Comparison of ENCODE assay signal across 8 mouse cellular contexts in the genomic region with DNA sequence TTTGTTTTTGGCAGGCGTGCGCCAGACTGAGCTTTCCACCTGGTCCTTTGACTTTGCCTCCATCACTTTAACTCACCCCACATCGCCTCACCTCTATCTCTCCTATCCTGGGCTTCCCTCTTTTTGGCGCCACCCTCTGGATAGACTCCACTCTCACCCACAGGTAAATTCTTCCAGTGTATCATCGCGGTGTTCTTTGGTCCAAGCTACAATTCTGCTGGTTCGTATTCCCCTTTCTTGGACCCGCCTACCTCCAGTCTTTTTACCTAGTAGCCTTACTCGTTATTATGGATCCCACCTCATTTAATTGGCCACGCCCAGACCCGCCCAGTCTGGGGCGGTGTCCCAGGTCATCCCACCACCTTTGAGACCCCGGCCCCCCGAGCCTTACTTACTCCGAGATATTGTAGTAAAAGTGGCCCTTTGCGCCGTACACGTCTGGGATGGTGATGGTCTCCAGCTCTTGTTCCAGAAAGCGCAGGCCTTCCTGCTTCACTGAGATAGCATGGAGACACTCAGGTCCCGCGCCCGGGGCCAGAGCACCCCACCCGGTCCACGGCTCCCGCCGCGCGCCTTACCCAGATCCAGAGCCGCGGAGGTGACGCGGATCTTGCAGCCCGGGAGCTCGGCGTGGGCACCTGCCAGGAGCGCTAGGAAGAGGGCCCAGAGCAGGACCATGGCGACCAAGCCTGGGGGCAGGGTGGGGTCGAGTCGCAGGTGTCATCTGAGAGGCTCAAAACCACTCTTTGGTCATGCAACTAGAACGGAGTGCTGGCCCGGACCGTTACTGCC. TPM values are rescaled to one million over a fixed set of nuclear protein-coding genes. Genes with fewer than 3 reads are reported as not detected.
DNase-seq lines count a peak whose midpoint lies in the region; ATAC-seq lines count a peak whose summit lies in the region.

No protein-coding gene starts in this region.

- H3K4me3 ChIP-seq in forebrain, embryonic 15.5 days = peak overlapping the region; percentile 44
- H3K4me3 ChIP-seq in limb, embryonic 12.5 days (replicated peaks) = peak overlapping the region; percentile 53

- DNase-seq in gastrocnemius, postnatal 10 days = peak; percentile 23
- DNase-seq in gastrocnemius, adult 8-10 months (ENCODE audit: low spot score in 2 of 2) = no peak
- DNase-seq in MN1 (ENCODE audit: low spot score) = peak; percentile 37
- DNase-seq in naive thymus-derived CD4-positive, alpha-beta T cell, adult 2 months (ENCODE audit: low read depth) = peak; percentile 37
- DNase-seq in urinary bladder, postnatal 14 days (ENCODE audit: low spot score) = no peak
- no peak for DNase-seq in thymus, postnatal 25 days

- whole genome bisulfite sequencing in forebrain, embryonic 15.5 days = 2% methylated on average over 42 of the region's 42 CpGs
- 1% methylated on average over 42 of the region's 42 CpGs for WGBS in limb, embryonic 12.5 days

- peaks cover 37% of the 10 kb centered on the region for H3K27me3 ChIP-seq in forebrain, embryonic 15.5 days
- peaks cover 71% of the 10 kb centered on the region for H3K27me3 ChIP-seq in limb, embryonic 12.5 days

- H3K4me2 ChIP-seq in forebrain, embryonic 15.5 days (replicated peaks) = peak overlapping the region; percentile 90
- H3K4me2 ChIP-seq in limb, embryonic 12.5 days = peak overlapping the region; percentile 95

- H3K36me3 ChIP-seq in forebrain, embryonic 15.5 days = no peaks in the 10 kb centered on the region
- no peaks in the 10 kb centered on the region for H3K36me3 ChIP-seq in limb, embryonic 12.5 days

- peak overlapping the region; percentile 39 for H3K9ac ChIP-seq in forebrain, embryonic 15.5 days (replicated peaks)
- no peak overlapping the region; the same call in 1 of the 2 replicates for H3K9ac ChIP-seq in limb, embryonic 12.5 days (replicated peaks)

- ATAC-seq in forebrain, embryonic 15.5 days (replicated peaks) = peak; percentile 8; the same call in 1 of the 2 replicates
- peak; percentile 41; the same call in 1 of the 2 replicates for ATAC-seq in limb, embryonic 12.5 days (ENCODE audit: insufficient number of reproducible peaks, insufficient read depth, low FRiP score, low TSS enrichment, low read depth)

- H3K4me1 ChIP-seq in forebrain, embryonic 15.5 days = peaks cover 21% of the 10 kb centered on the region
- H3K4me1 ChIP-seq in limb, embryonic 12.5 days (replicated peaks) = peaks cover 24% of the 10 kb centered on the region

- no peak overlapping the region for H3K27ac ChIP-seq in forebrain, embryonic 15.5 days (replicated peaks)
- peak overlapping the region; percentile 53; the same call in 1 of the 2 replicates for H3K27ac ChIP-seq in limb, embryonic 12.5 days

- no peaks in the 10 kb centered on the region for H3K9me3 ChIP-seq in forebrain, embryonic 15.5 days
- H3K9me3 ChIP-seq in limb, embryonic 12.5 days = no peaks in the 10 kb centered on the region

RNA-seq across cellular contexts. Expression of a gene that starts 1.0 kb away (rescaled TPM):
- 10 to 100 TPM; 15.2 to 18.5 TPM for total RNA-seq in gastrocnemius, postnatal 10 days (2021)
- total RNA-seq in gastrocnemius, adult 8-10 months (2022) = 10 to 100 TPM in 2 of 4 experiments, 1 to 10 TPM in 2; 8.0 to 19.5 (median 11.9) TPM
- polyA plus RNA-seq in forebrain, embryonic 15.5 days (2015; fragmentation: Nextera tagmentation; extraction: Ambion mirVana) = 45.3 and 50.7 TPM in 2 replicates
- 32.6 and 37.0 TPM in 2 replicates for polyA plus RNA-seq in limb, embryonic 12.5 days (2016; fragmentation: Nextera tagmentation; extraction: Ambion mirVana)

RNA-seq across cellular contexts. Expression of a gene that starts 22.6 kb away (rescaled TPM):
- total RNA-seq in gastrocnemius, postnatal 10 days (2021) = 10 to 100 TPM; 31.2 to 34.3 TPM
- 10 to 100 TPM; 24.1 to 31.0 (median 27.2) TPM for total RNA-seq in gastrocnemius, adult 8-10 months (2022)
- polyA plus RNA-seq in forebrain, embryonic 15.5 days (2015; fragmentation: Nextera tagmentation; extraction: Ambion mirVana) = 94.8 and 101 TPM in 2 replicates
- polyA plus RNA-seq in limb, embryonic 12.5 days (2016; fragmentation: Nextera tagmentation; extraction: Ambion mirVana) = 82.6 and 97.6 TPM in 2 replicates

RNA-seq across cellular contexts. Expression of a gene that starts 23.2 kb away (rescaled TPM):
- total RNA-seq in gastrocnemius, postnatal 10 days (2021) = 10 to 100 TPM; 39.2 to 45.2 TPM
- 10 to 100 TPM; 39.0 to 44.4 (median 39.5) TPM for total RNA-seq in gastrocnemius, adult 8-10 months (2022)
- 5.6 and 6.5 TPM in 2 replicates for polyA plus RNA-seq in forebrain, embryonic 15.5 days (2015; fragmentation: Nextera tagmentation; extraction: Ambion mirVana)
- 6.3 and 6.8 TPM in 2 replicates for polyA plus RNA-seq in limb, embryonic 12.5 days (2016; fragmentation: Nextera tagmentation; extraction: Ambion mirVana)

RNA-seq across cellular contexts. Expression of a gene that starts 23.8 kb away (rescaled TPM):
- total RNA-seq in gastrocnemius, postnatal 10 days (2021) = 10 to 100 TPM; 53.3 to 75.2 TPM
- total RNA-seq in gastrocnemius, adult 8-10 months (2022) = 10 to 100 TPM; 51.1 to 55.7 (median 52.7) TPM
- 97.7 and 98.4 TPM in 2 replicates for polyA plus RNA-seq in forebrain, embryonic 15.5 days (2015; fragmentation: Nextera tagmentation; extraction: Ambion mirVana)
- 103 and 107 TPM in 2 replicates for polyA plus RNA-seq in limb, embryonic 12.5 days (2016; fragmentation: Nextera tagmentation; extraction: Ambion mirVana)

RNA-seq across cellular contexts. Expression of a gene that starts 28.2 kb away (rescaled TPM):
- total RNA-seq in gastrocnemius, postnatal 10 days (2021) = under 1 TPM; 0.68 TPM
- total RNA-seq in gastrocnemius, adult 8-10 months (2022) = not detected
- not detected in 2 replicates for polyA plus RNA-seq in forebrain, embryonic 15.5 days (2015; fragmentation: Nextera tagmentation; extraction: Ambion mirVana)
- not detected in 2 replicates for polyA plus RNA-seq in limb, embryonic 12.5 days (2016; fragmentation: Nextera tagmentation; extraction: Ambion mirVana)

Comparison
In these comparisons a context has a peak if more than half of its experiments do, and no peak if none do; other contexts are left out.
1. DNase-seq: peak in gastrocnemius, postnatal 10 days (single experiment), MN1 (single experiment) and naive thymus-derived CD4-positive, alpha-beta T cell, adult 2 months (single experiment); none in gastrocnemius, adult 8-10 months (0 of 2), urinary bladder, postnatal 14 days (single experiment) and thymus, postnatal 25 days (single experiment).